Mouse (Mus musculus): ENCODE measurements around the gene Ifit1bl1.

Ifit1bl1 gene

GRCm38 (mm10) chr19:34546211-34546610 lies 55.5 kb downstream of the Ifit1bl1 start:
- no peak for DNase-seq (ENCODE audit: low spot score in 2 of 2)

Data from spleen, postnatal 36 days (tissue).